Mouse (Mus musculus) kidney, adult 2 months (tissue): ENCODE measurements around the gene Ppef2.

Experiments
- CTCF ChIP-seq: fragments of 200-500 bp; conservative IDR thresholded peaks from 2 replicates; pipeline ENCODE4 v1.5.1; 2011; ENCODE audit warnings: low read depth, mild to moderate bottlenecking, control low read depth, low read length, moderate library complexity, mixed read lengths; ENCODE audit not compliant: insufficient read depth, insufficient read length
- POLR2A ChIP-seq: fragments of 200-500 bp; IDR thresholded peaks from one replicate; pipeline ENCODE4 v1.6.1; 2011; ENCODE audit warnings: low read depth, low read length, control low read depth

DNA sequence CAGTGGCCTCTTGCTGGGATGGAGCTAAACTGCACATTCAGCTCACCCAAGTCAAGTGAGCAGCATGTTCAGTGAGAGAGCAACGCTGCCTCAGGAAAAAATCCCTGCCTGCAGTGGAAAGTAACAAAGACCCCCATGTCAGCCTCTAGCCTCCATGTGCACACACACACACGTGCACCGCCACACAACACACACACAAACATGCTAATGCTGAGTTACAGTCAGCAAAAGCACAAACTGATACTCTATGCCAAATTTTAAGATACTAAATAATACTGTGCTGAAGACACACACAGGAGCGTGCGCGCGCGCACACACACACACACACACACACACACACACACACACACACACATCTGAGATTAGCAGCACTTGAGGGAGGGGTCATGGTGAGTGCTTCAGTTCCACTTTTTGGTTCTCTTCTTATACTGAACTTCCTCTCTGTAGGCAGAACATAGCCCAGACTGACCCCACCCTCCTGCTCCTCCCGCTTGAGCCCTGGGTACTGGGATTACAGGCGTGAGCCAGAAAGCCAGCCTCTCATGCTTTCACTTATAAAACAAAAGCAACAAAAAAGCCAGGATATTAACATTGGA is 23.0 kb upstream of the Ppef2 start:
- TF ChIP-seq POLR2A (no peak), CTCF (no peak)
